Mouse (Mus musculus): ENCODE measurements around the gene Uaca.

DNA sequence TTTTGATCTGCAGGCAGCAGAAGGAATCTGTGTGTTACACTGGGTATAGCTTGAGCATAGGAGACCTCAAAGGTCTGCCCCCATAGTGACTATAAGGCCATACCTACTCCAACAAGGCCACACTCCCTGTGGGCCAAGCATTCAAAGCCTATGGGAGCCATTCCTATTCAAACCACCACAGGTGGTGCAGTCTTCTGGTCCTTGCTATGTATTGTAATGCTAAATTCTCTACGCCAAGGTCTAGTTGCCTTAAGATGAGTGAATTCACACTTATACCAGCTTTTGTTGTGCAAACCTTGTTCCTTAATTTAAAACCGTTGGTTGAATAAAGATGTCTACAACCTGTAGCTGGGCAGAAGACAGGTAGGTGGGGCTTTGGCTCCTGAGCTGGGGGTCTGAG lies 46.2 kb upstream of the Uaca start:
- TF ChIP-seq POLR2A (IDR thresholded peaks at IDR 0.05; ENCODE audit: borderline replicate concordance, extremely low read depth, low read depth, low read length) (no peak), CTCF (IDR thresholded peaks at IDR 0.05; ENCODE audit: insufficient read depth, low read length) (no peak)

Data from lung, adult 2 months (tissue).